Mouse (Mus musculus) B cell, adult 62 days (primary cell): ENCODE measurements around the gene Pfn2. TPM values are rescaled to one million over a fixed set of nuclear protein-coding genes. Genes with fewer than 3 reads are reported as not detected.

Experiments used
- total RNA-seq: library from RNA; stranded (reverse); gene quantifications from 4 replicates; pipeline ENCODE4 v1.2.4, GENCODE M21; 2023

The Pfn2 gene
- 1.2 to 4.5 TPM (median 1.5 TPM) in 4 replicates for total RNA-seq

GRCm38 (mm10) chr3:57847760-57848185 is at the start of gene Pfn2:
Gene Pfn2 (minus strand): TSS chr3:57848079.

Other genes with a start within 250 kb of the Pfn2 start
- gene Commd2, start 196.4 kb downstream of the Pfn2 start, total RNA-seq, result 19.6 to 24.5 TPM (median 22.3 TPM) in 4 replicates
- gene Ankub1, start 155.3 kb downstream of the Pfn2 start, total RNA-seq, result 0.28 to 0.40 TPM in 2 of 4 replicates, not detected in the others
- gene Rnf13, start 112.0 kb downstream of the Pfn2 start, total RNA-seq, result 67.1 to 82.1 TPM (median 73.3 TPM) in 4 replicates